Mouse (Mus musculus) lung, postnatal 0 days (tissue): ENCODE results near the gene Ube3b.

Experiments used
- CTCF ChIP-seq: IDR thresholded peaks from 2 replicates; pipeline ENCODE4 v1.5.1; 2016; ENCODE audit warnings: antibody characterized with exemption, mild to moderate bottlenecking
- EP300 ChIP-seq: IDR thresholded peaks from 2 replicates; pipeline ENCODE4 v1.6.1; 2016; ENCODE audit warnings: antibody characterized with exemption, mild to moderate bottlenecking, control low read depth

DNA sequence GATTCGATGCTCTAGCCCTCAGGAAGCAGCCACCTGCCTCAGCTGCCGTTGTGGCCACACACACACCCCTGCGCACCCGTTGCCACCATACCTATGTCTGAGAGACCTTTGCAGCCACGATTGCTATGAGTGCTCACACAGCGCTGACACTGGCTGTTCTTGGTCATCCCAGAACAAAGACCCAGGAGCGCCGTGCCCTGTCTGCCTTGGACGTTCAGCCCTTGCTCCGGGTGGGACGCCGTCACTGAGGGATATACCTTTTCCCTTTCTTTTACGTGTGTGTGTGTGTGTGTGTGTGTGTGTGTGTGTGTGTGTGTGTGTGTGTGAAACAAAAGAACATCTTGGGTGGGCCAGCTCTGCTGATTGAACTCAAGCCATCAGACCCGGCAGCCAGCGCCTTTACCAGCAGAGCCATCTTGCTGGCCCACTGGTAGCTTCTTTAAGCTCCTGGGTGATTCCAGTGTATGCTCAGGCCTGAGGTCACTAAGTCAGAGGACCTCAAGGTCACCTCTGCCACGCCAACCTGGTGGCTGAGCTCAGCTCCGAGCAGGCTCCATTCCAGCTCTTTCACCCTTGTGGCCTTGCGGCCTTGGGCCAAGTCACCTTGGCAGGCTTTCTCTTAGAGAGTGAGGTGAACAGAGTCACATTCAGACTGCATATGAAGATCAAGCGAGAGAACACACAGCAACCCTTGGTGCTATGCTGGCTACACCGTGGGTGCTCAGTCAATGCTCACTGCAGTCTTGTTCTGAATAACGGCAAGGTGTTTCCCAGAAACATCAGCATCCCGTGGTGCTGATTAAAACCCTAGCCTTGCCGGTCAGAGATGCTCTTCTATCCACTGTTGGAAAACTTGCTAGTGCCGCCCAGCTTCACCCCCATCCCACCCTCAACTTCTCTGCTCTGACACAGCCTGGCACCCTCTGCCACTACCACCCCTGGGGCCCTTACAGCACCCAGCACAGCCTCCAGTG is 81.9 kb downstream of the Ube3b start:
- TF ChIP-seq EP300 (no peak), CTCF (no peak)
